Mouse (Mus musculus) stomach, postnatal 0 days (tissue): ENCODE data around the gene Lipt2. TPM values are rescaled to one million over a fixed set of nuclear protein-coding genes. Genes with fewer than 3 reads are reported as not detected.

Experiments used
- ATAC-seq: fragments of 200-750 bp; cut with Nextera tagmentation; 2 replicates; pipeline ENCODE4 v1.8.0; 2017; ENCODE audit not compliant: low FRiP score, low TSS enrichment
- DNase-seq: peaks from one replicate; pipeline ENCODE4 v3.0.0-alpha.2; 2016; ENCODE audit warnings: low spot score
- H3K27ac ChIP-seq: fragments of 300-500 bp; sonication (generic); replicated peaks from 2 replicates; pipeline ENCODE4 v1.5.1; 2014; ENCODE audit warnings: mild to moderate bottlenecking, control low read depth
- H3K27me3 ChIP-seq: fragments of 300-500 bp; sonication (generic); 2 replicates; pipeline ENCODE4 v1.6.1; 2014; ENCODE audit warnings: low read length; ENCODE audit not compliant: control insufficient read depth, insufficient read depth
- H3K36me3 ChIP-seq: fragments of 300-500 bp; sonication (generic); 2 replicates; pipeline ENCODE4 v1.6.1; 2014; ENCODE audit warnings: low read length, mixed read lengths; ENCODE audit not compliant: control insufficient read depth, insufficient read depth
- H3K4me1 ChIP-seq: fragments of 300-500 bp; sonication (generic); replicated peaks from 2 replicates; pipeline ENCODE4 v1.6.1; 2014; ENCODE audit warnings: antibody characterized with exemption; ENCODE audit not compliant: control insufficient read depth, insufficient read depth
- H3K4me2 ChIP-seq: fragments of 300-500 bp; sonication (generic); replicated peaks from 2 replicates; pipeline ENCODE4 v1.6.1; 2014; ENCODE audit warnings: low read depth, mild to moderate bottlenecking, control low read depth, moderate library complexity
- H3K4me3 ChIP-seq: fragments of 300-500 bp; sonication (generic); 2 replicates; pipeline ENCODE4 v1.5.1; 2014; ENCODE audit warnings: low read depth, low read length, control low read depth
- H3K9ac ChIP-seq: fragments of 300-500 bp; sonication (generic); 2 replicates; pipeline ENCODE4 v1.6.1; 2014; ENCODE audit warnings: mild to moderate bottlenecking, low read length, control low read depth, mixed read lengths
- H3K9me3 ChIP-seq: fragments of 300-500 bp; sonication (generic); 2 replicates; pipeline ENCODE4 v1.6.1; 2016; ENCODE audit warnings: low read length; ENCODE audit not compliant: control insufficient read depth
- CTCF ChIP-seq: IDR thresholded peaks from 2 replicates; pipeline ENCODE4 v1.5.1; 2016; ENCODE audit warnings: antibody characterized with exemption, low read depth, mild to moderate bottlenecking, moderate library complexity
- EP300 ChIP-seq: optimal IDR thresholded peaks from 2 replicates; pipeline ENCODE3; 2016; ENCODE audit warnings: antibody characterized with exemption
- WGBS: fragments of 180-500 bp; shearing (Covaris S2); extraction: QIAGEN DNeasy Blood & Tissue Kit; methylation state at CpG from one replicate; pipeline ENCODE4 v1.1.7; 2014; 5-methylcytosine and 5-hydroxymethylcytosine counted together
- polyA plus RNA-seq: library from polyadenylated mRNA; unstranded; fragments of >200 nt; fragmentation: Nextera tagmentation; extraction: Ambion mirVana; gene quantifications from 2 replicates; pipeline ENCODE4 v1.2.1, GENCODE M21; 2015

The Lipt2 gene
- polyA plus RNA-seq, 1 experiment from 2014 or later, result 10.2 TPM

DNA sequence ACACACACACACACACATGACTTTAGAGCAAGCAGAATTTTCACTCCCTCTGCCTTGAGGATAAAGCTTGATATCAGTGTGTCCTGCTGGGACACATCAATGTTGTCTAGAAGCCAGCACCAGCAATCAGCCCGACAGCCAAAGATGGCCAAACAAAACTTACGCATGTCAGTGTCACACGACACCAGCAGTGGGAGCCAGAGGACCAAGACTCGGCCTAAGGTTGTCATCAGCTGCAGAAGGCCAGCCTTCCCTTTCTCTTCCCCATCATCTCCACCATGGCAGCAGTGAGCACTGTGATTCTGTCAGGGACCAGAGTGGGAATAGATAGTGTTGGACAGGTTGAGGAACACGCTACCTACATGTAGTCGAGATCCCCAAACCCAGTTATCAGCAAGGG, 35.6 kb upstream of the Lipt2 start:
- H3K4me2 ChIP-seq, result no peak overlapping the region
- peak; percentile 87 for TF ChIP-seq CTCF
- TF ChIP-seq EP300, result no peak
- no peak for ATAC-seq
- H3K4me3 ChIP-seq, result no peak overlapping the region
- H3K27ac ChIP-seq, result no peak overlapping the region
- 47% methylated on average over 6 of the region's 6 CpGs for WGBS
- H3K27me3 ChIP-seq, result no peaks in the 10 kb centered on the region
- H3K36me3 ChIP-seq, result 0 out of 2 replicates have a peak, but pooled peaks cover 2% of the 10 kb centered on the region
- H3K9ac ChIP-seq, result no peak overlapping the region
- no peaks in the 10 kb centered on the region for H3K9me3 ChIP-seq
- H3K4me1 ChIP-seq, result 0 out of 2 replicates have a peak, but pooled peaks cover 3% of the 10 kb centered on the region
- DNase-seq, result peak; percentile 72

- TF ChIP-seq EP300 (no peak), CTCF (peak; percentile 73)
- Histone ChIP-seq H3K4me3 (no peak overlapping the region), H3K4me2 (no peak overlapping the region), H3K27me3 (no peaks in the 10 kb centered on the region), H3K27ac (no peak overlapping the region), H3K36me3 (no peaks in the 10 kb centered on the region), H3K4me1 (0 out of 2 replicates have a peak, but pooled peaks cover 3% of the 10 kb centered on the region), H3K9ac (no peak overlapping the region), H3K9me3 (no peaks in the 10 kb centered on the region)
- ATAC-seq (no peak), DNase-seq (peak; percentile 53)
- 91% methylated on average over 2 of the region's 2 CpGs for WGBS
Measured at GRCm38 (mm10) chr7:100124211-100124610, 34.9 kb upstream of the Lipt2 start.

DNA sequence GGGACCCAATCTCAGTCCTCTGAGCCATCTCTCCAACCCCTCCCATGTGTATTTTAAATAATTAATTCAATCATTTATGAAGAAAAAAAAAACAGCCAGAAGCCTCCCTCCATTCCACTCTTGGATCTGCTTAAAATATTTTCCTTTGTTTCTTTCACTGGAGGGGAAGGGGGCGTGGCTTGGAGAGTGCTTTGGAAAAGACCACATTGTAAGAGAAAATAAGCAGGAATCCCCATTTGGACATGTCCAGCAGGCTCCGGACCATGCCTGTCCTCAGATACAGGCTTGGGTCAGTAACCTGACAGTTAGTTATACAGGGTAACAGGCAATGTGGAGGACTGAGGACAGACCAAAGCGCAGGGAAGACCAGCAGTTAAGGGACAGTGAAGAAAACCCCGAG, 33.9 kb upstream of the Lipt2 start:
- H3K4me3 ChIP-seq, result no peak overlapping the region
- H3K27me3 ChIP-seq, result no peaks in the 10 kb centered on the region
- H3K9me3 ChIP-seq, result no peaks in the 10 kb centered on the region
- no peak overlapping the region for H3K27ac ChIP-seq
- 0 out of 2 replicates have a peak, but pooled peaks cover 3% of the 10 kb centered on the region for H3K4me1 ChIP-seq
- ATAC-seq (no peak), DNase-seq (no peak)
- H3K36me3 ChIP-seq, result no peaks in the 10 kb centered on the region
- H3K9ac ChIP-seq, result no peak overlapping the region
- H3K4me2 ChIP-seq, result no peak overlapping the region
- 67% methylated on average over 4 of the region's 4 CpGs for WGBS
- TF ChIP-seq EP300 (no peak), CTCF (no peak)

- peak; percentile 39; the same call in 1 of the 2 replicates for ATAC-seq
- peak; percentile 62 for DNase-seq
- Histone ChIP-seq H3K4me1 (no peaks in the 10 kb centered on the region), H3K27me3 (no peaks in the 10 kb centered on the region), H3K27ac (no peak overlapping the region), H3K4me3 (no peak overlapping the region), H3K9ac (no peak overlapping the region), H3K36me3 (no peaks in the 10 kb centered on the region), H3K9me3 (no peaks in the 10 kb centered on the region), H3K4me2 (no peak overlapping the region)
- 57% methylated on average over 7 of the region's 7 CpGs for WGBS
- TF ChIP-seq CTCF, result no peak
- TF ChIP-seq EP300, result no peak
Measured at GRCm38 (mm10) chr7:100126514-100126913, 32.6 kb upstream of the Lipt2 start.

DNA sequence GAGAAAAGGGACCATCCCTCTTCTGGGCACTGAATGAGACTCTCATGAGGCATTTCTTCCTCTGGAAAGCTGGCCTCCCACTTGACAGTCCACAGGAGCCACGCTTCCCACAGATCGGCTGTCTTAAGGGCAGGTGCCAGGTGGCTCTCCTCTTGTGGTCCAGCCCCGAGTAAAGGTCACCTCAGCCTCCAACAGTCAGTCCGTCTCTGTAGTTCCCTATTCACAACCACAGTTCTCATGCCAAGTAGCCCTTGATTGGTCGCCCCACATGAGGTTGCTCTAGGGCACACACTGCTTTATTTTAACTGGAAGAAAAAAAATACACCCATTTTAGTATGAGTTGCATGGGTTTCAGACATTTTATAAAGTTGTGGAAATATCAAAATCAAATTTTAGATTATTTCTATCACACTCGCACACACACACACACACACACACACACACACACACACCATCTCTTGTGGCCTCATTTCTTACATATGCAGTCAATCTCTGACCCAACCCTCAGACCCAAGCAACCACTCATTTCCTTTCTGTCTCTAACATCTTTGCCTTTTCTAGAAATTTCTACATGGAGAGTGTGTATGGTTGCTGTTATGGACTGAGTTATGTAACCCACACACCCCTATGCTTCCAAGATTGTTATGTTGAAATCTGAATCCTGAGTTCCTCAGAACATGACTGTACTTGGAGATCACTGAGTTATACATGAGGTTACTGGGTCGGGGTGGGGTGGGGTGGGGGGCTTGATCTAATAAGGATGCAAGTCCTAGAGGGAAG, 30.6 kb upstream of the Lipt2 start:
- Histone ChIP-seq H3K4me3 (no peak overlapping the region), H3K4me2 (no peak overlapping the region), H3K36me3 (no peaks in the 10 kb centered on the region), H3K27me3 (no peaks in the 10 kb centered on the region), H3K9ac (no peak overlapping the region), H3K4me1 (no peaks in the 10 kb centered on the region), H3K27ac (no peak overlapping the region), H3K9me3 (no peaks in the 10 kb centered on the region)
- no peak for TF ChIP-seq EP300
- TF ChIP-seq CTCF, result no peak
- no peak for DNase-seq
- WGBS, result 70% methylated on average over 7 of the region's 7 CpGs
- ATAC-seq, result no peak

- no peak overlapping the region for H3K9ac ChIP-seq
- H3K4me1 ChIP-seq, result no peaks in the 10 kb centered on the region
- H3K27me3 ChIP-seq, result no peaks in the 10 kb centered on the region
- H3K27ac ChIP-seq, result no peak overlapping the region
- 41% methylated on average over 6 of the region's 6 CpGs for WGBS
- H3K9me3 ChIP-seq, result no peaks in the 10 kb centered on the region
- no peak for TF ChIP-seq CTCF
- TF ChIP-seq EP300, result no peak
- no peak overlapping the region for H3K4me3 ChIP-seq
- no peaks in the 10 kb centered on the region for H3K36me3 ChIP-seq
- no peak for ATAC-seq
- no peak for DNase-seq
- H3K4me2 ChIP-seq, result no peak overlapping the region
Measured at GRCm38 (mm10) chr7:100130592-100130991, 28.5 kb upstream of the Lipt2 start.
